Mouse (Mus musculus) hindbrain, postnatal 0 days (tissue): ENCODE data around the gene Rhox2c. TPM values are rescaled to one million over a fixed set of nuclear protein-coding genes. Genes with fewer than 3 reads are reported as not detected.
"Not testable (repeated sequence)": the region's sequence is repeated elsewhere in the genome, so short reads cannot be mapped to it uniquely, and the experiment has no call there.

ENCODE experiments used
- ATAC-seq: fragments of 200-750 bp; cut with Nextera tagmentation; 2 replicates; pipeline ENCODE4 v1.8.0; 2017; ENCODE audit warnings: mild to moderate bottlenecking, moderate TSS enrichment, moderate library complexity
- DNase-seq: peaks from one replicate; pipeline ENCODE4 v3.0.0-alpha.2; 2015; ENCODE audit warnings: low spot score
- H3K27ac ChIP-seq: fragments of 300-500 bp; sonication (generic); 2 replicates; pipeline ENCODE4 v1.5.1; 2014; ENCODE audit warnings: mild to moderate bottlenecking
- H3K27me3 ChIP-seq: fragments of 300-500 bp; sonication (generic); 2 replicates; pipeline ENCODE4 v1.6.1; 2014; ENCODE audit warnings: low read length, mixed read lengths; ENCODE audit not compliant: insufficient read depth
- H3K36me3 ChIP-seq: fragments of 300-500 bp; sonication (generic); 2 replicates; pipeline ENCODE4 v1.6.1; 2014; ENCODE audit warnings: low read length, mixed read lengths; ENCODE audit not compliant: insufficient read depth
- H3K4me1 ChIP-seq: fragments of 300-500 bp; sonication (generic); 2 replicates; pipeline ENCODE4 v1.6.1; 2014; ENCODE audit warnings: antibody characterized with exemption, low read length, mixed read lengths; ENCODE audit not compliant: insufficient read depth
- H3K4me2 ChIP-seq: fragments of 300-500 bp; sonication (generic); 2 replicates; pipeline ENCODE4 v1.6.1; 2014; ENCODE audit warnings: low read depth, mild to moderate bottlenecking, low read length, moderate library complexity, mixed read lengths
- H3K4me3 ChIP-seq: fragments of 300-500 bp; sonication (generic); 2 replicates; pipeline ENCODE4 v1.5.1; 2014; ENCODE audit warnings: low read length
- H3K9ac ChIP-seq: fragments of 300-500 bp; sonication (generic); replicated peaks from 2 replicates; pipeline ENCODE4 v1.6.1; 2014; ENCODE audit warnings: mild to moderate bottlenecking, low read length, moderate library complexity, mixed read lengths
- H3K9me3 ChIP-seq: fragments of 300-500 bp; sonication (generic); 2 replicates; pipeline ENCODE4 v1.6.1; 2016; ENCODE audit warnings: low read length, mixed read lengths
- WGBS: fragments of 180-500 bp; shearing (Covaris S2); extraction: QIAGEN DNeasy Blood & Tissue Kit; methylation state at CpG from one replicate; pipeline ENCODE4 v1.1.7; 2014; 5-methylcytosine and 5-hydroxymethylcytosine counted together
- polyA plus RNA-seq: library from polyadenylated mRNA; unstranded; fragments of >200 nt; fragmentation: Nextera tagmentation; extraction: Ambion mirVana; gene quantifications from 2 replicates; pipeline ENCODE4 v1.2.1, GENCODE M21; 2015
- total RNA-seq: library from RNA; depleted of rRNA; stranded (reverse); fragments of >200 nt; gene quantifications from 2 replicates; pipeline ENCODE4 v1.2.3, GENCODE M21; 2014; rRNA removed

Gene Rhox2c
- total RNA-seq = not detected in 2 replicates
- not detected in 2 replicates for polyA plus RNA-seq

DNA sequence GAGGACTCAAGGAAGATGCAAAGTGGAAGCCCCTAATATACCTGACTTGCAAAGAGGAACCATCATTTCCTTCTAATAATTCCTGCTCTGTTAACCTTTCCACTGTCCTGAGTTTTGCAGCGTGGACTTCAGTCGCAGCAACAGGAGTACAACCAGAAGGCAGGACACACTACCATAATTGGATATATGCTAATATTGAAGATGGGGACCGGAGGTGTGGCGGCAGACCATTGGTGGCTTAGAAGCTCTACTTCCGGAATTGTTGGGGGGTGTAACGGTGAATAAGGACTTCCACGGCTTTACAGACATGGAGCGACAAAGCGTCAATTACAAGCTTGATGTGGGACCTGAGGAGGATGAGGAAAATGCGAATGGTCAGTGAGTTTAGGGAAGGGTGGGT lies at the start of gene Rhox2c:
TSS of gene Rhox2c (plus strand) at position 301 of the 400 bp plus-strand sequence.
- not testable (repeated sequence) for DNase-seq, H3K27ac ChIP-seq, H3K9ac ChIP-seq, H3K4me1 ChIP-seq, H3K4me3 ChIP-seq, H3K36me3 ChIP-seq, H3K27me3 ChIP-seq, H3K4me2 ChIP-seq, ATAC-seq, H3K9me3 ChIP-seq
- 93% methylated on average over 7 of the region's 10 CpGs for WGBS

DNA sequence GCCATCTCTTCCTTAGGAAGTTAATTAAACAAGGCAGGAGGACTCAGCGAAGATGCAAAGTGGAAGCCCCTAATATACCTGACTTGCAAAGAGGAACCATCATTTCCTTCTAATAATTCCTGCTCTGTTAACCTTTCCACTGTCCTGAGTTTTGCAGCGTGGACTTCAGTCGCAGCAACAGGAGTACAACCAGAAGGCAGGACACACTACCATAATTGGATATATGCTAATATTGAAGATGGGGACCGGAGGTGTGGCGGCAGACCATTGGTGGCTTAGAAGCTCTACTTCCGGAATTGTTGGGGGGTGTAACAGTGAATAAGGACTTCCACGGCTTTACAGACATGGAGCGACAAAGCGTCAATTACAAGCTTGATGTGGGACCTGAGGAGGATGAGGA lies 41.7 kb upstream of the Rhox2c start, which contains the start of gene Rhox2b:
TSS of gene Rhox2b (plus strand) at position 301 of the 400 bp plus-strand sequence.
- no CpG with 5 or more reads among the region's 9 CpGs for WGBS
- not testable (repeated sequence) for DNase-seq, H3K4me3 ChIP-seq, H3K4me1 ChIP-seq, H3K9me3 ChIP-seq, H3K27ac ChIP-seq, ATAC-seq, H3K36me3 ChIP-seq, H3K9ac ChIP-seq, H3K4me2 ChIP-seq, H3K27me3 ChIP-seq

DNA sequence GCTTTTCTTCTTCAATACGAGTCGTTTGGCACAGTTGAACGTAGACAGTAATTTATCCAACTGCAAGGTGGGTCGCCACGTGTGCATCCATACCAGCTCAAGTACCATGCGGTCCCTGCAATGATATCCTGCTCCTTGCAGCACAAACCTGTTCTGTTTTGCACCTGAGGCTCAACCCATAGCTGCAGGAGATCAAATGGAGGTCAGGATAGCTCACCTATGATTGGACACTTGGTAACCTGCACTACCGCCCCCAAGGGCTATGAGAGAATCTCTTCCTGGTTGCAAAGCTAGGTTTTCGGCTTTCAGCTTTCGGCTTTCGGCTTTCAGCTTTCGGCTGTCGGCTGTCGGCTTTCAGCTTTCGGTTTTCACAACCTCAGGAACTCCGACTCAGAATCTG lies 21.3 kb upstream of the Rhox2c start, which contains the start of gene Rhox4b:
TSS of gene Rhox4b (plus strand) at position 301 of the 400 bp plus-strand sequence.
- H3K9ac ChIP-seq, DNase-seq, H3K4me1 ChIP-seq, H3K9me3 ChIP-seq, H3K4me2 ChIP-seq, H3K4me3 ChIP-seq, H3K36me3 ChIP-seq, H3K27ac ChIP-seq, H3K27me3 ChIP-seq, ATAC-seq: not testable (repeated sequence)
- 91% methylated on average over 14 of the region's 15 CpGs for WGBS

DNA sequence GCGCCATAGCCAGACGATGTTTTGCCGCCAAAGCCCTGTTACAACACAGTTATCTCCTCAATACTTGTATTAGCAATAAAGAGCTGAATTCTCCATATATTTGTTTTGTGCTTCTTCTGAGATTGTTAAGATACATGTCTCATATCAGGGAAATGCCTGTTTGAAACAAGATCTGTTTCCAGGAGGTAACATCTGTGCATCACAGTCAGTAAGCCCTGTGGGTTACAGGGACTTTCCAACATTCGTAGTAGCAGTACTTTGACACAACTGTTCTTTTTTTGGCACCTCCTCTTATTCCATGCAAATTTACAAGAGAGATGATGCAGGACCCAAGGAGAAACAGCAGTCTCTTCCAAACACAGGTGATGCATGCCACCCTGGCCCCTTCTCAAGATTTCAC lies 4.8 kb downstream of the Rhox2c start, which contains the start of gene Rhox3c:
TSS of gene Rhox3c (plus strand) at position 301 of the 400 bp plus-strand sequence.
- H3K27ac ChIP-seq, H3K4me3 ChIP-seq, H3K9ac ChIP-seq, H3K9me3 ChIP-seq, DNase-seq, H3K36me3 ChIP-seq, H3K4me2 ChIP-seq, H3K4me1 ChIP-seq, H3K27me3 ChIP-seq, ATAC-seq: not testable (repeated sequence)
- WGBS = 88% methylated on average over 3 of the region's 4 CpGs

DNA sequence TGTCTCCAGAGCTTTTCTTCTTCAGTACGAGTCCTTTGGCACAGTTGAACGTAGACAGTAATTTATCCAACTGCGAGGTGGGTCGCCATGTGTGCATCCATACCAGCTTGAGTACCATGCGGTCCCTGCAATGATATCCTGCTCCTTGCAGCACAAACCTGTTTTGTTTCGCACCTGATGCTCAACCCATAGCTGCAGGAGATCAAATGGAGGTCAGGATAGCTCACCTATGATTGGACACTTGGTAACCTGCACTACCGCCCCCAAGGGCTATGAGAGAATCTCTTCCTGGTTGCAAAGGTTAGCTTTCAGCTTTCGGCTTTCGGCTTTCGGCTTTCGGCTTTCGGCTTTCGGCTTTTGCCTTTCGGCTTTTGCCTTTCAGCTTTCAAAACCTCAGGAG lies 26.6 kb downstream of the Rhox2c start, which contains the start of gene Rhox4c:
TSS of gene Rhox4c (plus strand) at position 301 of the 400 bp plus-strand sequence.
- H3K4me3 ChIP-seq, H3K9ac ChIP-seq, H3K9me3 ChIP-seq, H3K4me1 ChIP-seq, H3K27me3 ChIP-seq, DNase-seq, H3K27ac ChIP-seq, H3K4me2 ChIP-seq, H3K36me3 ChIP-seq, ATAC-seq: not testable (repeated sequence)
- 92% methylated on average over 14 of the region's 14 CpGs for WGBS

DNA sequence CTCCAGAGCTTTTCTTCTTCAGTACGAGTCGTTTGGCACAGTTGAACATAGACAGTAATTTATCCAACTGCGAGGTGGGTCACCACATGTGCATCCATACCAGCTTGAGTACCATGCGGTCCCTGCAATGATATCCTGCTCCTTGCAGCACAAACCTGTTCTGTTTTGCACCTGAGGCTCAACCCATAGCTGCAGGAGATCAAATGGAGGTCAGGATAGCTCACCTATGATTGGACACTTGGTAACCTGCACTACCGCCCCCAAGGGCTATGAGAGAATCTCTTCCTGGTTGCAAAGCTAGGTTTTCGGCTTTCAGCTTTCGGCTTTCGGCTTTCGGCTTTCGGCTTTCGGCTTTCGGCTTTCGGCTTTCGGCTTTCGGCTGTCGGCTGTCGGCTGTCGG lies 60.6 kb downstream of the Rhox2c start, which contains the start of gene Rhox4d:
TSS of gene Rhox4d (plus strand) at position 301 of the 400 bp plus-strand sequence.
- H3K4me2 ChIP-seq, H3K4me1 ChIP-seq, H3K27ac ChIP-seq, H3K9ac ChIP-seq, DNase-seq, H3K9me3 ChIP-seq, H3K27me3 ChIP-seq, ATAC-seq, H3K4me3 ChIP-seq, H3K36me3 ChIP-seq: not testable (repeated sequence)
- 92% methylated on average over 13 of the region's 18 CpGs for WGBS

Other genes starting within 250 kb of the Rhox2c start
- not detected in 2 replicates for gene Gm9, start 242.6 kb upstream of the Rhox2c start, total RNA-seq
- not detected in 2 replicates for gene Gm9, start 242.6 kb upstream of the Rhox2c start, polyA plus RNA-seq
- gene Rhox1, start 231.4 kb upstream of the Rhox2c start, total RNA-seq = not detected in 2 replicates
- gene Rhox1, start 231.4 kb upstream of the Rhox2c start, polyA plus RNA-seq = not detected in 2 replicates
- gene Rhox2a, start 208.7 kb upstream of the Rhox2c start, total RNA-seq = not detected in 2 replicates
- gene Rhox2a, start 208.7 kb upstream of the Rhox2c start, polyA plus RNA-seq = not detected in 2 replicates
- not detected in 2 replicates for gene Rhox3a, start 203.8 kb upstream of the Rhox2c start, total RNA-seq
- not detected in 2 replicates for gene Rhox3a, start 203.8 kb upstream of the Rhox2c start, polyA plus RNA-seq
- not detected in 2 replicates for gene Rhox4a, start 188.3 kb upstream of the Rhox2c start, total RNA-seq
- not detected in 2 replicates for gene Rhox4a, start 188.3 kb upstream of the Rhox2c start, polyA plus RNA-seq
- gene Rhox3a2, start 73.7 kb upstream of the Rhox2c start, total RNA-seq = not detected in 2 replicates
- not detected in 2 replicates for gene Rhox3a2, start 73.7 kb upstream of the Rhox2c start, polyA plus RNA-seq
- not detected in 2 replicates for gene Rhox4a2, start 62.8 kb upstream of the Rhox2c start, total RNA-seq
- not detected in 2 replicates for gene Rhox4a2, start 62.8 kb upstream of the Rhox2c start, polyA plus RNA-seq
- gene Rhox2b, start 41.6 kb upstream of the Rhox2c start, total RNA-seq = 0.47 TPM in 1 of 2 replicates, not detected in the other
- gene Rhox2b, start 41.6 kb upstream of the Rhox2c start, polyA plus RNA-seq = not detected in 2 replicates
- not detected in 2 replicates for gene Rhox4b, start 21.2 kb upstream of the Rhox2c start, total RNA-seq
- not detected in 2 replicates for gene Rhox4b, start 21.2 kb upstream of the Rhox2c start, polyA plus RNA-seq
- gene Rhox3c, start 4.9 kb downstream of the Rhox2c start, total RNA-seq = not detected in 2 replicates
- not detected in 2 replicates for gene Rhox3c, start 4.9 kb downstream of the Rhox2c start, polyA plus RNA-seq
- gene Rhox4c, start 26.7 kb downstream of the Rhox2c start, total RNA-seq = not detected in 2 replicates
- gene Rhox4c, start 26.7 kb downstream of the Rhox2c start, polyA plus RNA-seq = not detected in 2 replicates
- gene Rhox2d, start 39.7 kb downstream of the Rhox2c start, total RNA-seq = not detected in 2 replicates
- not detected in 2 replicates for gene Rhox2d, start 39.7 kb downstream of the Rhox2c start, polyA plus RNA-seq
- not detected in 2 replicates for gene Rhox4d, start 60.7 kb downstream of the Rhox2c start, total RNA-seq
- gene Rhox4d, start 60.7 kb downstream of the Rhox2c start, polyA plus RNA-seq = not detected in 2 replicates
- gene Rhox2e, start 76.8 kb downstream of the Rhox2c start, total RNA-seq = 0.47 TPM in 1 of 2 replicates, not detected in the other
- not detected in 2 replicates for gene Rhox2e, start 76.8 kb downstream of the Rhox2c start, polyA plus RNA-seq
- gene Rhox3e, start 88.3 kb downstream of the Rhox2c start, total RNA-seq = not detected in 2 replicates
- gene Rhox3e, start 88.3 kb downstream of the Rhox2c start, polyA plus RNA-seq = not detected in 2 replicates
- gene Rhox4e, start 103.7 kb downstream of the Rhox2c start, total RNA-seq = not detected in 2 replicates
- not detected in 2 replicates for gene Rhox4e, start 103.7 kb downstream of the Rhox2c start, polyA plus RNA-seq
- not detected in 2 replicates for gene Rhox2f, start 117.7 kb downstream of the Rhox2c start, total RNA-seq
- gene Rhox2f, start 117.7 kb downstream of the Rhox2c start, polyA plus RNA-seq = not detected in 2 replicates
- gene Rhox3f, start 127.3 kb downstream of the Rhox2c start, total RNA-seq = not detected in 2 replicates
- not detected in 2 replicates for gene Rhox3f, start 127.3 kb downstream of the Rhox2c start, polyA plus RNA-seq
- not detected in 2 replicates for gene Rhox4f, start 154.0 kb downstream of the Rhox2c start, total RNA-seq
- gene Rhox4f, start 154.0 kb downstream of the Rhox2c start, polyA plus RNA-seq = not detected in 2 replicates
- gene Rhox3g, start 174.9 kb downstream of the Rhox2c start, total RNA-seq = not detected in 2 replicates
- not detected in 2 replicates for gene Rhox3g, start 174.9 kb downstream of the Rhox2c start, polyA plus RNA-seq
- not detected in 2 replicates for gene Rhox2g, start 189.8 kb downstream of the Rhox2c start, total RNA-seq
- not detected in 2 replicates for gene Rhox2g, start 189.8 kb downstream of the Rhox2c start, polyA plus RNA-seq
- gene Rhox4g, start 197.6 kb downstream of the Rhox2c start, total RNA-seq = not detected in 2 replicates
- not detected in 2 replicates for gene Rhox4g, start 197.6 kb downstream of the Rhox2c start, polyA plus RNA-seq
- gene Rhox3h, start 215.1 kb downstream of the Rhox2c start, total RNA-seq = not detected in 2 replicates
- gene Rhox3h, start 215.1 kb downstream of the Rhox2c start, polyA plus RNA-seq = not detected in 2 replicates
- gene Rhox2h, start 219.6 kb downstream of the Rhox2c start, total RNA-seq = not detected in 2 replicates
- not detected in 2 replicates for gene Rhox2h, start 219.6 kb downstream of the Rhox2c start, polyA plus RNA-seq